Mouse (Mus musculus) spleen, adult 12 weeks (tissue): ENCODE results near the gene Smyd3.

ENCODE experiments used
- DNase-seq: peaks from one replicate; pipeline ENCODE4 v3.0.0; 2022; ENCODE audit warnings: low spot score

Gene Smyd3

DNA sequence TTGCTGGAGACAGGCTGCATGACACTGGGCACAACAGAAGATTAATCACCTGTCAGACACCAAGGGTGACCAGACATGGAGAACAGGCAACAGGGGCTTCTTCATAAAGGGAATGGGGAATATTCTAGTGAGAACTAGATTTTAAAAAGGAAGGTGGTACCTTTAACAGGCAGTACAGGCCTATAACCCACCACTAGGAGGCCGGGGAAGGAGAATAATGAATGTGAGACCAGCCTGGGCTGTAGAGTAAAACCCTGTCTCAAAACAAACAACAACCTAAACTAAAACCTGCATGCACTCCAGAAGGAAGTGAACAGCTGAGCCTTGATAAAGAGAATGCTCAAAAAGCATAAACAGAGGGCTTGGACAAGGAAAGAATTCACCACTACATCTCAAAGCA is 297.6 kb downstream of the Smyd3 start:
- no peak for DNase-seq

DNA sequence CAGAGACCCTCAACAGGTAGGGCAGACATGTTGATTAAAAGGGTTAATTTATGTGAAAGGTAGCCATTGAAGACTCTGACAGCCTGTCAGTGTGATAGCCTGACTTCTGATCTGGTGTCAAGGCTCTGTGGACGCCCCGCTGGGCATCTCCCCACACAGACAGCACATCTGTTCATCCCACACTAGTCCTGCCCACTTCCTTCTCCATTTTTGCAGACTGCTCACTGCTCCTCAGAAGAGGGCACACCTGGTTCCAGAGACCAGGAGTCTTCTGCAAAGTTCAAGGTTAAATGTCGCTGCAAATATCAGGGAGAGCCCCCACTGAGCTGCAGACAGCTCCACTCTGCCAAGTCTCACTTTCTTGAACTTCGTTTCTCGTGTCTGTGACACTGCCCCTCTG is 299.8 kb downstream of the Smyd3 start:
- DNase-seq = no peak

DNA sequence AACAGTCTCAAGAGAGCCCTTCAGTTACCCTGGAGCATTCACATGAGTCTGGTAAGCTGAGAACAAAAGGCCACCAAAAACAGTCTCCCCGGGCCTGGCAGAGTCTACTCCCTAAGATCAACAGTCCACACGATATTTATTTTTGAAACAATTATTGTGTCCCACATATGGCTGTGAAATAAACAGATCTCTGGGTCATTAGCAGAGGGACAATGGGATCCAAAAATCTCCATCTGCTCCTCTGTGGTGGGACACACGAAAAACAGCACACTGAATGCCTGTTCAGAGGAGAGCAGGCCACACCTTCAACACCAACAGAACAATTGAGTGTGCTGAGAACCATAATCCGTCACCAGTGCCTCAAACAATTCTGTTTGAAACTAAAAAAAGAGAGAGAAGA is 300.8 kb downstream of the Smyd3 start:
- DNase-seq = no peak

DNA sequence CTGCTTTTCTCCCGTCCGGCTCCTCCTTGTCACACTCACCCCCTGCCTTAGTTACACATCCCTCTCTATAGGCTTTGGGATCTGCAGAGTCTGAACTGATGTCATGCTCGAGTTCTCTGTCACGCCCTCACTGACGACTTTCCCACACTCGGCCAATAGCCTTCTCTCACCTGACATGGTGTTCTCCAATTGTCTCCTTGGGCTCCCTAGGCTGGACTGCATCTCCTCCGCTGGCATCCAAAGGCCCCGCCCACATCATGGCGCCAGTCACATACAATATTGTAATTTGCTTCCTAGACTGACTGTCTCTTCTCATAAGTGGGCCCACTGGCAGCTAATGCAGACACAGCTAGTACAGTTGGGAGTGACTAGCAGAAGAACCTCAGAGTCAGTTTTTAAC is 304.5 kb downstream of the Smyd3 start:
- DNase-seq = no peak

DNA sequence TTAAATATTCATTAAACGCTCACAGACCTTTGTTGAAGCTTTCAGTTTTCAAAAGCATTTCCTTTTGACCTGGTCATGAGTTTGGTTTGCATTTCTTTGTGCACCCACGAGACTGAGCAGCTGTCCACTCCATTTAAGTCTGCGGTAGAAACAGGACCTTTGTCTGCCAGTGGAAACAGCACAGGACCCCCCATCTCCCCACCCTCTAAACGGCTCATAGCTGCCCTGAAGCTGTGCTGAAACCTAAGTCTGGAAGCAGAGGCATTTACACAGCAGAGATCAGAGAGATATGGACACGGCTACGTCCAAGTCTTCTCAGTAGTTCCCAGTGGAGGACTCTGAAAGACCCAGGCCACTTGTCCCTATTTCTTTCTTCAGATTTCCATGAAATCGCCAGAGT is 305.5 kb downstream of the Smyd3 start:
- no peak for DNase-seq

DNA sequence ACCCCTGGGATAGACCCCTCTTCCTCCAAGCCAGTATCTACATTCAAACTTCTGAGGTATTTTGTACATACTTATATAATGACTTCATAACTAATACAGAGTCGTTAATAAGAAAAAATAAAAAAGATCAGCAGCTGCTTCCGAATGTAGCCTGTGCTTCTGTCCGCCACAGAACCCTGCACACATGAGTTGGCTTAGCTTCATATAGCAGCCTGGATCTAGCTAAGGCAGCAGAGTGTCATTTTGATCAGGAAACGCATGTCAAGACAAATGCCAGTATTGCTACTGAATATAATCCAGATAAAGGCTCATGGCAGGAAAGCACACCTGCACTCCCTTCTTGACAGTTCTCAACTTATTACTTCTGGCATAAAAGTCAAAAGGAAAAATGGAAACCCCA is 306.5 kb downstream of the Smyd3 start:
- no peak for DNase-seq

DNA sequence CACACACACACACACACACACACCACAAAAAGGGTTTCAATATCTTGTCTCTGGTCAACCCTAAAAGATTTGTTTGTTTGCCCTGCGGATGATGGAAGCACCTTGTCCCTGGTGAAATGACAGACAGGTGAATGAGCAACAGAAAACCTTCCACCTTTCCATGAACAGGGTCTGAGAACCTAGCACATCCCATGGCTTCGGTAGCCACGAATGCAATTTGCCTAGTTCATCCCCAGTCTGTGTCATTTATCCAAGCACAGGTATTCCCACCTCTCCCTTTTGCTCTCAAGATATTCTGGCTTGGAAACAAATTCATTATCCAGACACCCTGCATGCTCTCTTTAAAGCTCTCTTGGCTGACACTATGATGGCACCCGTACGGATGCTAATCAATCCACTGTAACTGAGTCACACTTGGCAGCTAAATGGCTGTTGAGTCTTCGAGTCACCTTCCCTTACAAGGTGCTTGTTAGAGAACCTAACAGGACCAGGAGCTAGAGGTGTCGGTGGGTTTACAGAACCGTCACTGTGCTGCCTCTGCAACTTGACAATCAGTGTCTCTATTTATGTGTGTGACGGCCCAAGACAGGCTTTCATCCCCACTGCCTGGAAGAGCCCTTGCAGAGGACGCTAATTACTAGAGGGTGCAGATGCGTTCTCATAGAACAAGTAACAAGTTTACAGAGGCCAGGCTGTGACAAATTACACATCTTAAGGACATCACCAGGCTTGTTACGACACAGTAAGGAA is 309.8 kb downstream of the Smyd3 start:
- no peak for DNase-seq

DNA sequence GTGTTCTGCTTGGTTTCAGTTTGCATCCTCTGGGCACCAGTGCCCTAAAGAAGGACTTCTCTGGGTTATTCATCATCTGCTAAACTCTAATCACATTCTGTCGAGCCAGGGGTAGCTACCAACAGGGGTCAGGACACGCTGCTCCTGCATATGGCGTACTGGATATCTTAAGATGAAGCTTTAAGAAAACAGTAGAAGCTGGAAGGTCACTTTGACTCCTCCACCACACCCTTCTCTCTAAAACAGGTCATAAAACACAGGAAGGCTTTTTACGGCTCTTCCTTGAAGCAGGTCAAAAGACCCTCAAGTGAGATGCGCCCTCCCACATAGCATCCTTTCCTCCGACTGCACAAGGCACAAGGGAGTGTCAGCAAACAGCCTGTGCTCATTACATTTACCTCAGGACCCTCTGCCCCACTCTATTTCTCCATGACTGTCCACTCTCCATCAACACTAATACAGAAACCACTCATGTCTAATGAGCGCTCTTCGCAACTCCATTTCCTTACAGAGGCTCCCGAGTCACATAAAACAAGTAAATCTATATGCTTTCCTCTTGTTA is 310.6 kb downstream of the Smyd3 start:
- DNase-seq = no peak

DNA sequence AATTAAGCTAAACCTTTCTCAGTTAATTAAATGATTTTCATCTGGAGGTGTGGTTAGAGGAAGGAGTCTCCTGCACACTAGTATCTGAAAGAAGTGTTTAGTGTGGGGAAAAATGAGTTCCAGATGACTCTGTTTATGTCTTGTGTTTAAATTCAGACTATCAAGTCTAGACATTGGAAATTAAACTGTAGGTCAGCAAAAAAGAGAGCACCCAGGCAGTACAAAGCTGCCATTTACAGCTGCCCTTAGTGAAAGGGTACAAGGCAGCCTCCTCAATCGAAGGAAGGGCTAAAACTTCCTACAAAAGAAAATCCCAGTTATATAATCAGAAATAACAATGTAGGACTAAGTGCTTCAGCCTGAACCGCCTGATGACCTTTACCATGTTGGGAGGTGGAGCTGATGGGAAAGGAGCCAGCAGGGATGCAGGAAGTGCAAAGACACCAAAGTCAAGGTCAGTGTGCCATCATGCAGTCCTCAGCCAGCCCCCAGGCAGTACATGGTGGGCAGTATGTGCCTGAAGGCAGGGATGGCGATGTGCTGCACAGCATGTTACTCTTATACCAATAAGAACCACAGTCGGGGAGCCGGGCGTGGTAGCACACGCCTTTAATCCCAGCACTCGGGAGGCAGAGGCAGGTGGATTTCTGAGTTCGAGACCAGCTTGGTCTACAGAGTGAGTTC is 319.2 kb downstream of the Smyd3 start:
- no peak for DNase-seq

DNA sequence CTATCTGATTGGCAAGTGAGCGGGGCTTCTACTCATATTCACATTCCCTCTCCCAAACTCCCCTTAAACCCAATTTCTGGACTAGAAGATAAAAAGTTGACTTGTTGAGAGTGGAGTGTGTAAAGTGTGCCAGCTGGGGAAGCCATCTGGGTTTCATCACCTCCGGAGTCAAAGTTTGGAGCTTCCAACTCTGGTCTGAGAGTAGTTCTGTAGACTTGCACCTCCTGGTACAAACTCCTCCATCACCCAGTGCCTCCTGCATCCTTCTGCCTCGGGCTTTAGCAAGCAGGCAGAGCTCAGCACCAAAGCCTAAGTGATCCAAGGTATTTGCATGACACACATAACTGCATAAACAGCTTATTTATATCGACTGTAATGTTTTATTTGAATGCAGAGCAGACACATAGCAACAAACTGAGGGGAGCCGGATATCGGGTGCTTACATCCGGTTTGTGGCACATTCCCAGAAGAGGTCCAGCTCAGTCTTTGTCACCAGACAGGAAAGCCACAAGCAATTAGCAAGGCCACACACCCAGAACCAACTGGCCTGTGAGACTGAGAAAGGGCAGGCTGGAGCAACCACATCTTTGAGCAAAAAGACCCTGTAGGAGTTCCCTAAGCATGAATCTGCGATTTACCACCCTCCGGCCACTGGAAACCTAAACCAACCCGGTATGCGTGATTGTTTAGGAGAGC is 319.9 kb downstream of the Smyd3 start:
- DNase-seq = no peak

DNA sequence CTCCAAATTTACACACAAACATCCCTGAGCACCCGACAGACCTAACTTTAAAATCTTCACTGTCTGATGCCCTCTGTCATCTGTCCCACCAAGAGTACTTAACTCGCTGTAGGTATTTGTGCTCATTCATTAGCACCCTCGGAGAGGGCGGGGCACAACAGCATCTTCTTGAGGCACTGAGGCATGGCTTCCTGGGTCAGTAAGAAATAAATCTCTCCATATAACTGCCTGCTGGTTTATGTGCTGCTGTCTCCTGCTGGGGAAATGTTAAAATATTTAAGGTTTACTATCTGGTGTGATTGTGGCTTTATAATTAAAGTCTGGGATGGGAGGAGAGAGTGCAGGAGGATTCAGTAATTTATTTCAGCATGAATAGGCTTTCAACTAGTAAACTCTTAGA is 320.7 kb downstream of the Smyd3 start:
- no peak for DNase-seq

DNA sequence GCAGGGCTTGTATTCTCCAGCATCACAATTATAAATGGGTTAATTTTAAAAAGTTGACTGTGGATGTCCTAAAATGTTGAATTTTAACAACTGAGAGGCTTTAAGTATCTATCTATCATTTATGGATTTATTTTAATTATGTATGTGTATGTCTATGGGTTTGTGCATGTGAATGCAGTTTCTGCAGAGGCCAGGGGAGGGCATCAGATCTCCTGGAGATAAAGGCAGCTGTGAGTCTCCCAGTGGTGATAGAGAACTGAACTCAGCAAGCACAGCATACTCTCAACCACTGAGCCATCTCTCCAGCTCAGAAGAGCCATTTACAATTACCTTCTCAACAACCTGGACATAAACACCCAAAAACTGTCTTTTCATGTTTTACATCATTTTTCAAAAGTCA is 321.4 kb downstream of the Smyd3 start:
- no peak for DNase-seq

DNA sequence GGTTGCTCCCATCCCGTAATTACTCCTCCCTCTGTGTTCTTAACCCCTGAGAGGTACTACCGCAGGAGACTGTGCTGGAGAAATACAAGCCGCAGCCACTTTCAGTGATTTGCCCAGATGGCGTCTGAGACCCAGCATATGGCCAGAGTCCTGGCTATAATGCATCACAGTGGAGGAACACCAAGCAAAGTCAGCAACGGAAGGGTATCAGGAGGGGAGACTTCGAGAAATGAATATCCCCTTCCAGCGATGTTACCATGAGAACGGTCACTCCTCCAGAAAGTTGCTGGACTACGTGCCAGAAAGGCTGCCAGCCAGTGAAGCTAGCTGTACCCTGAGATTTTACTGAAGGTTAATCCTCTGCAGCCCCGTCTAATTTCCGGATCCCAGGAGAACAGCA is 325.1 kb downstream of the Smyd3 start:
- DNase-seq = no peak

DNA sequence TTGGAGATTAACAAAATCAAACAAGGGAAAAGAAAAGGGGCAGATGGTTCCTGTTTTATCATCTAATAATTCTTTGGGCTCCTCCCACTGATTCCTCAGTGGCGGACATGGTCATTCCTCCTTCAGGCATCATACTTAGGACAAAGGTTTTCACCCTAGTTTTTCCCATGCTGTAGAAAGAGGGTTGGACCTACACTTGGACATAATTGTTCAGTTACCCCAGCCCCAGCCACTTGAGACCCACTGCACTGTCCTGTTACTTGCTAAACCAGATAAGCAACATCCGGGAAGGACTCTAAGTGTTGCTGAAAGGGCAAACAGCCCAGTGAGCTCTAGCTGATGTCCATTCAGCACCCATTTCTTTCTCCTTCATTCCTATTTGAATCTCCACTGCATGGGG is 327.0 kb downstream of the Smyd3 start:
- no peak for DNase-seq

DNA sequence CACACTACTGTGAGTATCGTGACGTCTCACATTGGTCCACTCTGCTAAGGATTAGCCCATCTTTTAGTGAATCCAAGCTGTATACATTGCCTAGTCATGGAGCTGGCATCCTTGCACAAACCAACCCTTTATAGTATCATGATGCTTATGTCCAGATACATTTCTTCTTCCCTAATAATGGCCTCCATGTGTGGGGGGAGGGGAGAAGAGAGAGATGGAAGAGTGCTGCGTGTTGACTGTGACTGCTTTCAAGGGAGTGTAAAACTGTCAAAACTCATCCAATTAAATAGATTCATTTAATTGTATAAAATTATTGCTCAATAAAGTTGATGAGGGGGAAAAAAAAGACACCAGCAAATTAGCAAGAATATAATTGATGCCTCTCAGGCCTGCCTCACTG is 330.7 kb downstream of the Smyd3 start:
- no peak for DNase-seq

DNA sequence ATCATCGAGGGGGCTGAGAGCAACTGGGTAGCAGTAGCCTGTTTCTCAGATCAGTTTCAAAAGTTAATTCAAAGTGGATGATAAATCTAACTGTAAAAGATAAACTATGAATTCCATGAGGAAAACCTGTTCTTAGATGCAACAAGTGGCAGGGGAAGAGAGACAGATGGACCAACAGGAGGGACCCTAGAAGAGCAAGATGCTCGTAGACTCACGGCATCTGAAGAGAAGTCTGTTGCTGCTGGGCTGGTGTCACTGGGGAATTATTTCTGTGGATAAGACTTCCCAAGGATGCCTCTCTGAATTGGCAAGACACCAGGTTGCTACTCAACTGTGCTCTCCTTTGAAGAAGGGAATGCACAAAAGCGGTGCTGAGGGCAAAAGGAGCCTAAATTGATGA is 333.2 kb downstream of the Smyd3 start:
- DNase-seq = no peak

DNA sequence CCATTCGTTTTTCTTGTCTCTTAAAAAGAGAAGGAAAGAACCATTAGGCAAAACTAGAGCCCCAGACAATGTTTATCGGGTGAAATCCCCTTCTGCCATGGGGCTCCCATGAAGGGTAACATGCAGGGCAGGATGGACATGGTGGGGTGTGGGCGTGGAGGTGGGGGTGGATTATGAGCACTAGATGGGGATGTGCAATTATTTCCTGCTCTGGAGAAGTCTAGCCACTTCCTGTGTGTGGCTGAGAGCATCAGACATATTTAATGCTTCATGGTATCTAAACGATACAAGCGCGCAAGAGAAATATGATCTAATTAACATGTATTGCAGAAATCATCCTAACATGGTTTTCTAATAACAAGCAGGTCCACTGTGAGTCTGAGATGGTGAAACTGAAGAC is 334.3 kb downstream of the Smyd3 start:
- DNase-seq = no peak

DNA sequence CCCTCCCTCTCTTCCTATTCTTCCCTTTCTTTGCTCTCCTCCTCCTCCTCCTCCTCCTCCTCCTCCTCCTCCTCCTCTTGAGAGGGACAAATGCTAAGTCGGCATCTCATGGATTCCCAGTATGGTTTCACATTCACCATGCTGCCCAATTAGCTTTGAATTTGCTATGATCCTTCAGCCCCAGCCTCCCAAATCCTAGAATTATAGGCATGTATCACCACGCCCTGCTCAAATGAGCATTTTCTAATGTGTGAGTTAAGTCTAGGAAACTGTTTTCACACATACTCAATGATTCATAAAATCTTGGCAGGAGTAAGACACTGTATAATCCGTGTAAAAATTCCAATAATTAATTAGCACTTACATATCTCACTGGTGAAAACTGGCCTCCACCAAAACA is 337.3 kb downstream of the Smyd3 start:
- no peak for DNase-seq

DNA sequence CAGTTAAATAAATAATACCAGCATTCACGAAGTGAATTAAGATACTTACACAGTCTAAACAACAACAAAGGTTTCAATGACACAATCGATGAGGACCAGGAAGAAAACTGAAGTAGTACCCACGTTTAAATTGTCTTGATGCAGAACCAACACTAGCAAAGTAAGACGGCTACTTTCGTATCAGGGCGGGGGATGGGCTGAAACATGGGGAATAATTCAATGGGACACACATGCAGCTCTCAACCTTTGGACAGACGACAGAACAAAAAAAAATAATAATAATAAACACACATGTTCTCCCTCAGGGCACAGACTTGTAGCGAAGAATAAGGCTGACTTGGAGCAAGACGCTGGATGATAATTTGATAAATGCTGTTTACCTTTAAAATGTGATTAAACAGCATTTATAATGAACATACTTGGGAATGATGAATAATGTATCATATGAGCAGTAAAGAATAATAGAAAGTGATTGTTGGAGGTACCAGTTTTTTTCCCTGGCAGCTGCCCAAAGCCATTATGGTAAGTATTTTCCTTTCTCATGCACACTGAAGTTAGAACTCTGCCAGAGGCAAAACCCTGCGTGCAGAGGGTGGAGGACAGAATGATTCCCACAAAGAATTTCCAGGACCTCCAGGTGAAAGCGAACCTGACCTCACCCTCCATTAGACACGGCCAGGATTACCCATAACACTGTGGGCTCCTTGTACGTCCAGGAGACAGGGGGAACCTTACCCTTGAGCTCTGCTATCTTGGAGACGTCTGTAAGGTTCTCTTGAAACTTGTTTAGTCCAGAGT is 340.8 kb downstream of the Smyd3 start:
- no peak for DNase-seq

DNA sequence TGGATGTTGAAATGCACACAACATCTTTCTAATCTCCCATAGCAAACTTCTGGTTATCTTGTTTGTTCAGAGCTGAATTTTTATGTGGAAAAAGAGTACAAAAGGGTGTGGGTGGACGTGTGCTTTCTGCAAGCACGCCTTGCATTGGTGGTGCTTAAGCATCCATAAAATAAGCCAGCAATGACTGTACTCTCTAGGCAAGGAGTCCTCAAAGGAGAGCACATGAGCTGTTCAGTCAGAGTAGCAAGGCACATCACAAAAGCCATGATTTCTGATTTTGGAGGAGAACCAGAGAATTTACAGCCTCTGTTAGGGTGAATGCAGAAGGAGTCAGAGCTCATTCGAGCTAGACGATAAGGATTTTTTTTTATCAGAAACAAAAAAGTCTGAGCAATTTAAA is 343.6 kb downstream of the Smyd3 start:
- DNase-seq = no peak

DNA sequence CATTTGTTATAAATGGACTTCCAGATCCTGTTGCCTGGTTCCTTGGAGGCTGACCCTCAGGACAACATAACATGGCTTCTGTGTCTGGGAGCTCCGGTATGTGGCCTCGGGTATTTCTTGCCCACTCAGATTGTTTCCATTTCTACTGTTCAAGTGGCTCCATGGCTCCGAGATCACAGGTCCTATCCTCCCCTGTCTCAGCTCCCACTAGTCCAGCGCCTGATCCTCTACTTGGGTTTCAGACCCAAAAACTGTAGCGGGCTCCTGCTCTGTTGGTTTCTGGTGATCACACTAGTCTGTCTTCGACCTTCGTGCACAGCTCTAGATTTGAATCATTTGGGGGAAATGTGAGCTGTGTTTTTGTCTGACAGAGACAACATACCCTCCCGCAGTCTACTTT is 347.3 kb downstream of the Smyd3 start:
- DNase-seq = no peak

DNA sequence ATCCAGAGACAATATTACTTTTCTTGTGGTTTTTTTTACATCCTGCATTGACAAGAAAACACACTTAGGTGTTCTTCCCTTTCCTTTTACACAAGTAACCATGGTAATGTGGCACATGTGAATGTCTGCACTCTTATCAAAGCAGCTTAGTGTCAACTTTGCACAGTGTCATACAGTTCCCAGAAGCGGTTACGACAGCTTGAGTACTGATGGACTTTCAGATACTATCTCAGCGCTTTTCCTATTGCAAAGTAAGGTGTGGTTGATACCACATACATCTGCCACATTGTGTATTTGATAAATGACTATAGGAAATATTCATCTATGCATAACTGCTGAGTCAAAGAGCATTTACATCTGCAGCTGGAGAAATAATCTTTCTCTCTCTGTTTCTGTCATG is 348.1 kb downstream of the Smyd3 start:
- no peak for DNase-seq
